Mouse (Mus musculus): ENCODE results near the gene Otulin. TPM values are rescaled to one million over a fixed set of nuclear protein-coding genes. Genes with fewer than 3 reads are reported as not detected.

Gene Otulin
- total and polyA plus RNA-seq, 2 experiments, result 29.7 to 58.0 TPM

GRCm38 (mm10) chr15:27596463-27597140 is 33.9 kb downstream of the Otulin start:
- peak; percentile 39 for DNase-seq (ENCODE audit: extremely low read depth, low read depth, low spot score)
- WGBS, result 55% methylated on average over 3 of the region's 3 CpGs
- H3K79me2 ChIP-seq (ENCODE audit: control insufficient read depth, insufficient read depth, low read length), result peaks cover 9% of the 10 kb centered on the region; the same call in 1 of the 2 replicates
- H3K27me3 ChIP-seq (ENCODE audit: control insufficient read depth, insufficient read depth, low read length), result no peaks in the 10 kb centered on the region
- TF ChIP-seq CTCF (IDR thresholded peaks at IDR 0.05; ENCODE audit: low read depth, low read length), result no peak
- no peak for TF ChIP-seq POLR2A (IDR thresholded peaks at IDR 0.05; ENCODE audit: extremely low read depth, insufficient read depth, low read length)
- no peak overlapping the region for H3K4me3 ChIP-seq (ENCODE audit: insufficient read depth, low read depth, low read length)
- H3K27ac ChIP-seq (replicated peaks; ENCODE audit: insufficient read depth, low read depth, low read length), result no peak overlapping the region
- H3K9ac ChIP-seq (ENCODE audit: low read depth, low read length), result no peak overlapping the region
- H3K4me1 ChIP-seq (ENCODE audit: control insufficient read depth, insufficient read depth, low read length), result no peaks in the 10 kb centered on the region; the same call in 1 of the 2 replicates
- H3K36me3 ChIP-seq (ENCODE audit: control insufficient read depth, insufficient read depth, low read length), result peaks cover 70% of the 10 kb centered on the region

GRCm38 (mm10) chr15:27595560-27595959 is 34.9 kb downstream of the Otulin start:
- DNase-seq (ENCODE audit: extremely low read depth, low read depth, low spot score), result no peak
- no peak overlapping the region for H3K4me3 ChIP-seq (ENCODE audit: insufficient read depth, low read depth, low read length)
- TF ChIP-seq POLR2A (IDR thresholded peaks at IDR 0.05; ENCODE audit: extremely low read depth, insufficient read depth, low read length) (no peak), CTCF (IDR thresholded peaks at IDR 0.05; ENCODE audit: low read depth, low read length) (no peak)
- no peak overlapping the region for H3K9ac ChIP-seq (ENCODE audit: low read depth, low read length)
- H3K79me2 ChIP-seq (ENCODE audit: control insufficient read depth, insufficient read depth, low read length), result peaks cover 3% of the 10 kb centered on the region; the same call in 1 of the 2 replicates
- H3K27me3 ChIP-seq (ENCODE audit: control insufficient read depth, insufficient read depth, low read length), result no peaks in the 10 kb centered on the region
- no peak overlapping the region for H3K27ac ChIP-seq (replicated peaks; ENCODE audit: insufficient read depth, low read depth, low read length)
- H3K4me1 ChIP-seq (ENCODE audit: control insufficient read depth, insufficient read depth, low read length), result no peaks in the 10 kb centered on the region; the same call in 1 of the 2 replicates
- peaks cover 67% of the 10 kb centered on the region for H3K36me3 ChIP-seq (ENCODE audit: control insufficient read depth, insufficient read depth, low read length)
- WGBS, result 60% methylated on average over 8 of the region's 8 CpGs

GRCm38 (mm10) chr15:27594973-27595372 is 35.5 kb downstream of the Otulin start:
- Histone ChIP-seq H3K27me3 (ENCODE audit: control insufficient read depth, insufficient read depth, low read length) (no peaks in the 10 kb centered on the region), H3K36me3 (ENCODE audit: control insufficient read depth, insufficient read depth, low read length) (peaks cover 63% of the 10 kb centered on the region), H3K4me3 (ENCODE audit: insufficient read depth, low read depth, low read length) (no peak overlapping the region), H3K4me1 (ENCODE audit: control insufficient read depth, insufficient read depth, low read length) (no peaks in the 10 kb centered on the region; the same call in 1 of the 2 replicates), H3K9ac (ENCODE audit: low read depth, low read length) (no peak overlapping the region), H3K79me2 (ENCODE audit: control insufficient read depth, insufficient read depth, low read length) (no peaks in the 10 kb centered on the region), H3K27ac (replicated peaks; ENCODE audit: insufficient read depth, low read depth, low read length) (no peak overlapping the region)
- no peak for TF ChIP-seq CTCF (IDR thresholded peaks at IDR 0.05; ENCODE audit: low read depth, low read length)
- TF ChIP-seq POLR2A (IDR thresholded peaks at IDR 0.05; ENCODE audit: extremely low read depth, insufficient read depth, low read length), result no peak
- WGBS, result 90% methylated on average over 4 of the region's 4 CpGs
- no peak for DNase-seq (ENCODE audit: extremely low read depth, low read depth, low spot score)

- Histone ChIP-seq H3K4me3 (ENCODE audit: insufficient read depth, low read depth, low read length) (no peak overlapping the region), H3K79me2 (ENCODE audit: control insufficient read depth, insufficient read depth, low read length) (no peaks in the 10 kb centered on the region), H3K27ac (replicated peaks; ENCODE audit: insufficient read depth, low read depth, low read length) (no peak overlapping the region), H3K9ac (ENCODE audit: low read depth, low read length) (no peak overlapping the region), H3K4me1 (ENCODE audit: control insufficient read depth, insufficient read depth, low read length) (no peaks in the 10 kb centered on the region), H3K36me3 (ENCODE audit: control insufficient read depth, insufficient read depth, low read length) (peaks cover 51% of the 10 kb centered on the region), H3K27me3 (ENCODE audit: control insufficient read depth, insufficient read depth, low read length) (no peaks in the 10 kb centered on the region)
- no peak for DNase-seq (ENCODE audit: extremely low read depth, low read depth, low spot score)
- no peak for TF ChIP-seq CTCF (IDR thresholded peaks at IDR 0.05; ENCODE audit: low read depth, low read length)
- TF ChIP-seq POLR2A (IDR thresholded peaks at IDR 0.05; ENCODE audit: extremely low read depth, insufficient read depth, low read length), result no peak
- WGBS, result 88% methylated on average over 13 of the region's 13 CpGs
Observed at GRCm38 (mm10) chr15:27593717-27594116, 36.8 kb downstream of the Otulin start.

GRCm38 (mm10) chr15:27592620-27593320 is 37.7 kb downstream of the Otulin start:
- H3K27me3 ChIP-seq (ENCODE audit: control insufficient read depth, insufficient read depth, low read length), result no peaks in the 10 kb centered on the region
- WGBS, result 91% methylated on average over 19 of the region's 19 CpGs
- H3K4me3 ChIP-seq (ENCODE audit: insufficient read depth, low read depth, low read length), result no peak overlapping the region
- peaks cover 46% of the 10 kb centered on the region for H3K36me3 ChIP-seq (ENCODE audit: control insufficient read depth, insufficient read depth, low read length)
- H3K27ac ChIP-seq (replicated peaks; ENCODE audit: insufficient read depth, low read depth, low read length), result no peak overlapping the region
- H3K9ac ChIP-seq (ENCODE audit: low read depth, low read length), result no peak overlapping the region
- H3K4me1 ChIP-seq (ENCODE audit: control insufficient read depth, insufficient read depth, low read length), result no peaks in the 10 kb centered on the region
- DNase-seq (ENCODE audit: extremely low read depth, low read depth, low spot score), result no peak
- no peak for TF ChIP-seq CTCF (IDR thresholded peaks at IDR 0.05; ENCODE audit: low read depth, low read length)
- no peak for TF ChIP-seq POLR2A (IDR thresholded peaks at IDR 0.05; ENCODE audit: extremely low read depth, insufficient read depth, low read length)
- no peaks in the 10 kb centered on the region for H3K79me2 ChIP-seq (ENCODE audit: control insufficient read depth, insufficient read depth, low read length)

Data from liver, adult 2 months (tissue).